Mouse (Mus musculus): ENCODE data around the gene Abcc1. TPM values are rescaled to one million over a fixed set of nuclear protein-coding genes. Genes with fewer than 3 reads are reported as not detected.

Abcc1 gene
- polyA plus RNA-seq, 1 experiment from 2014 or later, result 12.5 TPM

GRCm38 (mm10) chr16:14381061-14381665, 19.8 kb downstream of the Abcc1 start:
- Histone ChIP-seq H3K27ac (ENCODE audit: low read depth) (no peak overlapping the region), H3K36me3 (ENCODE audit: control insufficient read depth, insufficient read depth, low read length) (no peaks in the 10 kb centered on the region), H3K4me2 (ENCODE audit: low read length) (no peak overlapping the region), H3K9me3 (ENCODE audit: control insufficient read depth, low read length) (no peaks in the 10 kb centered on the region), H3K4me1 (replicated peaks; ENCODE audit: control insufficient read depth, insufficient read depth, low read length) (no peaks in the 10 kb centered on the region), H3K9ac (ENCODE audit: low read length) (no peak overlapping the region), H3K4me3 (ENCODE audit: low read depth, low read length) (no peak overlapping the region), H3K27me3 (replicated peaks; ENCODE audit: control insufficient read depth, insufficient read depth, low read length) (no peaks in the 10 kb centered on the region)
- no peak for ATAC-seq (replicated peaks; ENCODE audit: low FRiP score, low TSS enrichment, low read depth)
- DNase-seq (ENCODE audit: low spot score), result no peak

GRCm38 (mm10) chr16:14399303-14399702, 37.9 kb downstream of the Abcc1 start:
- DNase-seq (ENCODE audit: low spot score), result no peak
- Histone ChIP-seq H3K27me3 (replicated peaks; ENCODE audit: control insufficient read depth, insufficient read depth, low read length) (no peaks in the 10 kb centered on the region), H3K9ac (ENCODE audit: low read length) (no peak overlapping the region), H3K4me1 (replicated peaks; ENCODE audit: control insufficient read depth, insufficient read depth, low read length) (no peaks in the 10 kb centered on the region), H3K4me3 (ENCODE audit: low read depth, low read length) (no peak overlapping the region), H3K36me3 (ENCODE audit: control insufficient read depth, insufficient read depth, low read length) (peaks cover 10% of the 10 kb centered on the region; the same call in 1 of the 2 replicates), H3K9me3 (ENCODE audit: control insufficient read depth, low read length) (no peaks in the 10 kb centered on the region), H3K4me2 (ENCODE audit: low read length) (no peak overlapping the region), H3K27ac (ENCODE audit: low read depth) (no peak overlapping the region)
- WGBS, result 94% methylated on average over 4 of the region's 4 CpGs
- no peak for ATAC-seq (replicated peaks; ENCODE audit: low FRiP score, low TSS enrichment, low read depth)

- H3K4me3 ChIP-seq (ENCODE audit: low read depth, low read length), result no peak overlapping the region
- ATAC-seq (replicated peaks; ENCODE audit: low FRiP score, low TSS enrichment, low read depth) (no peak), DNase-seq (ENCODE audit: low spot score) (no peak)
- WGBS, result 95% methylated on average over 2 of the region's 2 CpGs
- H3K27ac ChIP-seq (ENCODE audit: low read depth), result no peak overlapping the region
- no peaks in the 10 kb centered on the region for H3K4me1 ChIP-seq (replicated peaks; ENCODE audit: control insufficient read depth, insufficient read depth, low read length)
- H3K9me3 ChIP-seq (ENCODE audit: control insufficient read depth, low read length), result no peaks in the 10 kb centered on the region
- H3K27me3 ChIP-seq (replicated peaks; ENCODE audit: control insufficient read depth, insufficient read depth, low read length), result no peaks in the 10 kb centered on the region
- H3K4me2 ChIP-seq (ENCODE audit: low read length), result no peak overlapping the region
- peaks cover 30% of the 10 kb centered on the region for H3K36me3 ChIP-seq (ENCODE audit: control insufficient read depth, insufficient read depth, low read length)
- H3K9ac ChIP-seq (ENCODE audit: low read length), result no peak overlapping the region
These were observed 42.1 kb downstream of the Abcc1 start for GRCm38 (mm10) chr16:14403507-14403906.

GRCm38 (mm10) chr16:14405636-14406035, 44.3 kb downstream of the Abcc1 start:
- Histone ChIP-seq H3K36me3 (ENCODE audit: control insufficient read depth, insufficient read depth, low read length) (peaks cover 32% of the 10 kb centered on the region), H3K27me3 (replicated peaks; ENCODE audit: control insufficient read depth, insufficient read depth, low read length) (no peaks in the 10 kb centered on the region), H3K4me1 (replicated peaks; ENCODE audit: control insufficient read depth, insufficient read depth, low read length) (no peaks in the 10 kb centered on the region), H3K4me3 (ENCODE audit: low read depth, low read length) (no peak overlapping the region), H3K9me3 (ENCODE audit: control insufficient read depth, low read length) (no peaks in the 10 kb centered on the region), H3K4me2 (ENCODE audit: low read length) (no peak overlapping the region), H3K9ac (ENCODE audit: low read length) (no peak overlapping the region), H3K27ac (ENCODE audit: low read depth) (no peak overlapping the region)
- DNase-seq (ENCODE audit: low spot score), result no peak
- ATAC-seq (replicated peaks; ENCODE audit: low FRiP score, low TSS enrichment, low read depth), result no peak
- WGBS, result 96% methylated on average over 6 of the region's 6 CpGs

GRCm38 (mm10) chr16:14409124-14409523, 47.8 kb downstream of the Abcc1 start:
- WGBS, result 93% methylated on average over 2 of the region's 2 CpGs
- no peaks in the 10 kb centered on the region for H3K4me1 ChIP-seq (replicated peaks; ENCODE audit: control insufficient read depth, insufficient read depth, low read length)
- no peak for DNase-seq (ENCODE audit: low spot score)
- H3K9ac ChIP-seq (ENCODE audit: low read length), result no peak overlapping the region
- peaks cover 43% of the 10 kb centered on the region for H3K36me3 ChIP-seq (ENCODE audit: control insufficient read depth, insufficient read depth, low read length)
- no peaks in the 10 kb centered on the region for H3K9me3 ChIP-seq (ENCODE audit: control insufficient read depth, low read length)
- H3K4me3 ChIP-seq (ENCODE audit: low read depth, low read length), result no peak overlapping the region
- no peak for ATAC-seq (replicated peaks; ENCODE audit: low FRiP score, low TSS enrichment, low read depth)
- no peak overlapping the region for H3K27ac ChIP-seq (ENCODE audit: low read depth)
- H3K4me2 ChIP-seq (ENCODE audit: low read length), result no peak overlapping the region
- no peaks in the 10 kb centered on the region for H3K27me3 ChIP-seq (replicated peaks; ENCODE audit: control insufficient read depth, insufficient read depth, low read length)

- ATAC-seq (replicated peaks; ENCODE audit: low FRiP score, low TSS enrichment, low read depth), result no peak
- Histone ChIP-seq H3K27ac (ENCODE audit: low read depth) (no peak overlapping the region), H3K36me3 (ENCODE audit: control insufficient read depth, insufficient read depth, low read length) (peaks cover 40% of the 10 kb centered on the region), H3K9ac (ENCODE audit: low read length) (no peak overlapping the region), H3K4me2 (ENCODE audit: low read length) (no peak overlapping the region), H3K4me1 (replicated peaks; ENCODE audit: control insufficient read depth, insufficient read depth, low read length) (no peaks in the 10 kb centered on the region), H3K9me3 (ENCODE audit: control insufficient read depth, low read length) (no peaks in the 10 kb centered on the region), H3K4me3 (ENCODE audit: low read depth, low read length) (no peak overlapping the region), H3K27me3 (replicated peaks; ENCODE audit: control insufficient read depth, insufficient read depth, low read length) (no peaks in the 10 kb centered on the region)
- no peak for DNase-seq (ENCODE audit: low spot score)
- WGBS, result 84% methylated on average over 3 of the region's 3 CpGs
These were observed 48.4 kb downstream of the Abcc1 start for GRCm38 (mm10) chr16:14409776-14410175.

GRCm38 (mm10) chr16:14410611-14411010, 49.3 kb downstream of the Abcc1 start:
- H3K4me3 ChIP-seq (ENCODE audit: low read depth, low read length), result no peak overlapping the region
- no peaks in the 10 kb centered on the region for H3K9me3 ChIP-seq (ENCODE audit: control insufficient read depth, low read length)
- H3K27ac ChIP-seq (ENCODE audit: low read depth), result no peak overlapping the region
- ATAC-seq (replicated peaks; ENCODE audit: low FRiP score, low TSS enrichment, low read depth) (no peak), DNase-seq (ENCODE audit: low spot score) (no peak)
- no peaks in the 10 kb centered on the region for H3K4me1 ChIP-seq (replicated peaks; ENCODE audit: control insufficient read depth, insufficient read depth, low read length)
- no peak overlapping the region for H3K4me2 ChIP-seq (ENCODE audit: low read length)
- no peak overlapping the region for H3K9ac ChIP-seq (ENCODE audit: low read length)
- H3K36me3 ChIP-seq (ENCODE audit: control insufficient read depth, insufficient read depth, low read length), result peaks cover 36% of the 10 kb centered on the region
- H3K27me3 ChIP-seq (replicated peaks; ENCODE audit: control insufficient read depth, insufficient read depth, low read length), result no peaks in the 10 kb centered on the region
- 93% methylated on average over 7 of the region's 7 CpGs for WGBS

- Histone ChIP-seq H3K27me3 (replicated peaks; ENCODE audit: control insufficient read depth, insufficient read depth, low read length) (no peaks in the 10 kb centered on the region), H3K4me2 (ENCODE audit: low read length) (no peak overlapping the region), H3K36me3 (ENCODE audit: control insufficient read depth, insufficient read depth, low read length) (peaks cover 32% of the 10 kb centered on the region), H3K27ac (ENCODE audit: low read depth) (no peak overlapping the region), H3K9ac (ENCODE audit: low read length) (no peak overlapping the region), H3K9me3 (ENCODE audit: control insufficient read depth, low read length) (no peaks in the 10 kb centered on the region), H3K4me3 (ENCODE audit: low read depth, low read length) (no peak overlapping the region), H3K4me1 (replicated peaks; ENCODE audit: control insufficient read depth, insufficient read depth, low read length) (no peaks in the 10 kb centered on the region)
- ATAC-seq (replicated peaks; ENCODE audit: low FRiP score, low TSS enrichment, low read depth) (no peak), DNase-seq (ENCODE audit: low spot score) (no peak)
- 89% methylated on average over 7 of the region's 7 CpGs for WGBS
These were observed 49.8 kb downstream of the Abcc1 start for GRCm38 (mm10) chr16:14411156-14411555.

- Histone ChIP-seq H3K4me1 (replicated peaks; ENCODE audit: control insufficient read depth, insufficient read depth, low read length) (no peaks in the 10 kb centered on the region), H3K27me3 (replicated peaks; ENCODE audit: control insufficient read depth, insufficient read depth, low read length) (no peaks in the 10 kb centered on the region), H3K4me3 (ENCODE audit: low read depth, low read length) (no peak overlapping the region), H3K27ac (ENCODE audit: low read depth) (no peak overlapping the region), H3K9ac (ENCODE audit: low read length) (no peak overlapping the region), H3K4me2 (ENCODE audit: low read length) (no peak overlapping the region), H3K9me3 (ENCODE audit: control insufficient read depth, low read length) (no peaks in the 10 kb centered on the region), H3K36me3 (ENCODE audit: control insufficient read depth, insufficient read depth, low read length) (peaks cover 20% of the 10 kb centered on the region)
- no peak for ATAC-seq (replicated peaks; ENCODE audit: low FRiP score, low TSS enrichment, low read depth)
- DNase-seq (ENCODE audit: low spot score), result no peak
- WGBS, result 93% methylated on average over 5 of the region's 5 CpGs
These were observed 51.2 kb downstream of the Abcc1 start for GRCm38 (mm10) chr16:14412551-14412950.

Measured in intestine, embryonic 14.5 days (tissue).